Mouse (Mus musculus): ENCODE data around the gene Snrpa. TPM values are rescaled to one million over a fixed set of nuclear protein-coding genes. Genes with fewer than 3 reads are reported as not detected.
A peak's percentile ranks its signal among the peaks of the same experiment; 100 is the strongest.

Snrpa gene
- polyA plus RNA-seq, 1 experiment: 34.3 TPM

DNA sequence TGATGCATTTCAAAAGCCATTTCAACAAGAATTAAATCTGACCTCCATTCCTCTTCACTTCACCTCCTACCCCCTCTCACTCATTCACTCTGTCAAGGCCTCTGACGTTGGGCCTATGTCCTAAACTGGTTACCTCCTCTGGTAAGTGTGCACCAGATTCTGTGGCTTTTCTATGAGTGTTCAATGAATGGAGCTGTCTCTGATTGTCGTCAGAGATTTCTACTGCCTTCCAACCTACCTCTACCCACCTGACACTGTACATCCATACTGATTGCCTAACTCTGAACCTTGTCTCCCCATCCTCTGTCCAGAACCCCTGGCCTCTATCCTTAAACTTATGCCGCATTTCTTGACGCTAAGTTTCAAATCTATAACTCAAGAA, 18.1 kb downstream of the Snrpa start:
- no peaks in the 10 kb centered on the region for H3K27me3 ChIP-seq (ENCODE audit: control insufficient read depth)
- peak overlapping the region; percentile 86 for H3K4me3 ChIP-seq (replicated peaks)
- H3K36me3 ChIP-seq (ENCODE audit: control insufficient read depth): peaks cover 18% of the 10 kb centered on the region
- H3K9me3 ChIP-seq (ENCODE audit: control insufficient read depth, low read length): no peaks in the 10 kb centered on the region
- H3K4me1 ChIP-seq (ENCODE audit: control insufficient read depth): peaks cover 27% of the 10 kb centered on the region
- TF ChIP-seq TAL1 (IDR thresholded peaks at IDR 0.05; ENCODE audit: low read length) (no peak), GATA1 (IDR thresholded peaks at IDR 0.05; ENCODE audit: low read length) (no peak)

- H3K36me3 ChIP-seq (ENCODE audit: control insufficient read depth): peaks cover 30% of the 10 kb centered on the region
- no peak for TF ChIP-seq GATA1 (IDR thresholded peaks at IDR 0.05; ENCODE audit: low read length)
- TF ChIP-seq TAL1 (IDR thresholded peaks at IDR 0.05; ENCODE audit: low read length): no peak
Measured at GRCm38 (mm10) chr7:27174896-27175295, 21.2 kb downstream of the Snrpa start.

DNA sequence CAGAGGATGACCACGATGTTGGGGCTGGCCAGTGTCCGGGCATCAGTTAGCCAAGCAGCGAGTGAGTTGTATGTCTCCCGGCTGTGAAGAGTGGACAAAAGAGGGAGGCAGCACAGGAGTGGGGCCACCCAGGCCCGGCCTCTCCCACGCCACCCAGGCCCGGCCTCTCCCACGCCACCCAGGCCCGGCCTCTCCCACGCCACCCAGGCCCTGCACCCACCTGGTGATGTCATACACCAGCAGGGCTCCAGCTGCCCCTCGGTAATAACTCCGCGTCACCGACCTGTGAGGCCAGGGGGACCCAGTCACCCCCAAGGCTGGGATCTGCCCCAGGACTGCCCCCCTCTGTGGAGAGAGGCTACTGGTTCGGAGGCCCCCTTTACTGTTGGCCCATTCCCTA, 21.6 kb downstream of the Snrpa start:
- peaks cover 30% of the 10 kb centered on the region for H3K36me3 ChIP-seq (ENCODE audit: control insufficient read depth)
- H3K4me1 ChIP-seq (ENCODE audit: control insufficient read depth): peaks cover 22% of the 10 kb centered on the region
- no peak for TF ChIP-seq TAL1 (IDR thresholded peaks at IDR 0.05; ENCODE audit: low read length)
- no peak for TF ChIP-seq GATA1 (IDR thresholded peaks at IDR 0.05; ENCODE audit: low read length)
- H3K27me3 ChIP-seq (ENCODE audit: control insufficient read depth): no peaks in the 10 kb centered on the region
- no peak overlapping the region for H3K4me3 ChIP-seq (replicated peaks)
- no peaks in the 10 kb centered on the region for H3K9me3 ChIP-seq (ENCODE audit: control insufficient read depth, low read length)

More at GRCm38 (mm10) chr7:27174896-27175295, 21.2 kb downstream of the Snrpa start:
- no peak overlapping the region for H3K4me3 ChIP-seq (replicated peaks)
- peaks cover 25% of the 10 kb centered on the region for H3K4me1 ChIP-seq (ENCODE audit: control insufficient read depth)
- H3K27me3 ChIP-seq (ENCODE audit: control insufficient read depth): no peaks in the 10 kb centered on the region
- H3K9me3 ChIP-seq (ENCODE audit: control insufficient read depth, low read length): no peaks in the 10 kb centered on the region

DNA sequence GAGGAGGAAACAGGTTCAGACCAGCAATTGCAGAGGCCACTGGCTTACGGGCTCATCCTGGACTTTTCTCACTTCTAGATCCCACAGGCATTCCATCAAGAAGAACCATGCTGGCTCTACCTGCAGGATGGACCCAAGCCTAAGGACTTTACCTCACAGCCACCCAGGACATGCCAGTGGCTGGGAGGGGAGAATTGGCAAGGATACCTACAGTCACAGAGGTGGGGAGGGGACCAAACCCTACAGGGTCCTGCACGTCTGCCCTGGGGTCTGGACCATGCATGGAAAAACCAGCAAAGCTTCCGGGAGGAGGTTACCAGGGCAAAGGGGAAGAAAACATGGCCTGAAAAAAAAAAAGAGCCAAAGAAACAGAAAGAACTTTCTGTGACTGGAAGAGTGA, 25.1 kb downstream of the Snrpa start:
- Histone ChIP-seq H3K9me3 (ENCODE audit: control insufficient read depth, low read length) (no peaks in the 10 kb centered on the region), H3K36me3 (ENCODE audit: control insufficient read depth) (peaks cover 32% of the 10 kb centered on the region), H3K4me3 (replicated peaks) (no peak overlapping the region), H3K4me1 (ENCODE audit: control insufficient read depth) (peaks cover 27% of the 10 kb centered on the region), H3K27me3 (ENCODE audit: control insufficient read depth) (no peaks in the 10 kb centered on the region)
- TF ChIP-seq TAL1 (IDR thresholded peaks at IDR 0.05; ENCODE audit: low read length) (no peak), GATA1 (IDR thresholded peaks at IDR 0.05; ENCODE audit: low read length) (no peak)

GRCm38 (mm10) chr7:27168371-27168770, 27.7 kb downstream of the Snrpa start:
- Histone ChIP-seq H3K36me3 (ENCODE audit: control insufficient read depth) (peaks cover 35% of the 10 kb centered on the region), H3K4me3 (replicated peaks) (no peak overlapping the region), H3K4me1 (ENCODE audit: control insufficient read depth) (peaks cover 43% of the 10 kb centered on the region), H3K9me3 (ENCODE audit: control insufficient read depth, low read length) (no peaks in the 10 kb centered on the region), H3K27me3 (ENCODE audit: control insufficient read depth) (no peaks in the 10 kb centered on the region)
- TF ChIP-seq GATA1 (IDR thresholded peaks at IDR 0.05; ENCODE audit: low read length) (no peak), TAL1 (IDR thresholded peaks at IDR 0.05; ENCODE audit: low read length) (no peak)

DNA sequence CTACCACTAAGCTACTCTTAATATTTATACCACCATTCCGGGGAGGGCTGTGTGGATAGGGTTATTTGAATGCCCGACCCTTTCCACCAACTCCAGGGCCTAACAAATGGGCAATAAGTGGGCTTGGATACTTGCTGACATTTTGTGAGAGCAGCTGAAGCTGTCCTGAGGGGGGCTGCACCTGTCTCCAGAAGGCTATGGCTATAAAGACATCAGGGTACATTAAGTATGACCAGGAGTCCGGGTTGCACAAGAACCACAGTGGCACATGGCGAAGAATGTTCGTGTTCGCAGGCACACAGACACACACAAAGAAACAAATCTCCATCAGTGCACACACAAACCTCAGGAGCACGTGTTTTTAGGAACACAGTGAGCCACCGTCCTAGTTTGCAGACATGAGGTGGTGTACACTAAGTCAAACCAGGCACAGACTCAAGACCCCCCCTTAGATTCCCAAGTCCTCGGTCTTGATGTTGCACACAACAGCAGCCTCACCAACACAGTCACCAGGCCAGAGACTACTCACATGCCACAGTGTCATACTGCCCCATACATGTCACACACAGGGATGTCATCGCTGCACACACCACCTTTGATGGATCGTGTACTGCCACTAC, 28.5 kb downstream of the Snrpa start:
- H3K9me3 ChIP-seq (ENCODE audit: control insufficient read depth, low read length): no peaks in the 10 kb centered on the region
- peaks cover 37% of the 10 kb centered on the region for H3K36me3 ChIP-seq (ENCODE audit: control insufficient read depth)
- H3K4me1 ChIP-seq (ENCODE audit: control insufficient read depth): peaks cover 49% of the 10 kb centered on the region
- TF ChIP-seq TAL1 (IDR thresholded peaks at IDR 0.05; ENCODE audit: low read length): no peak
- no peak for TF ChIP-seq GATA1 (IDR thresholded peaks at IDR 0.05; ENCODE audit: low read length)
- peak overlapping the region; percentile 86 for H3K4me3 ChIP-seq (replicated peaks)
- no peaks in the 10 kb centered on the region for H3K27me3 ChIP-seq (ENCODE audit: control insufficient read depth)

- no peaks in the 10 kb centered on the region for H3K27me3 ChIP-seq (ENCODE audit: control insufficient read depth)
- H3K4me3 ChIP-seq (replicated peaks): peak within 1 kb of the TSS; percentile 86
- no peaks in the 10 kb centered on the region for H3K9me3 ChIP-seq (ENCODE audit: control insufficient read depth, low read length)
- no peak for TF ChIP-seq GATA1 (IDR thresholded peaks at IDR 0.05; ENCODE audit: low read length)
- TF ChIP-seq TAL1 (IDR thresholded peaks at IDR 0.05; ENCODE audit: low read length): no peak
- H3K36me3 ChIP-seq (ENCODE audit: control insufficient read depth): peaks cover 41% of the 10 kb centered on the region
- H3K4me1 ChIP-seq (ENCODE audit: control insufficient read depth): peaks cover 51% of the 10 kb centered on the region
Measured at GRCm38 (mm10) chr7:27166614-27167474, 29.2 kb downstream of the Snrpa start, which contains the start of gene Egln2. Egln2 (minus strand) TSS chr7:27166802.

DNA sequence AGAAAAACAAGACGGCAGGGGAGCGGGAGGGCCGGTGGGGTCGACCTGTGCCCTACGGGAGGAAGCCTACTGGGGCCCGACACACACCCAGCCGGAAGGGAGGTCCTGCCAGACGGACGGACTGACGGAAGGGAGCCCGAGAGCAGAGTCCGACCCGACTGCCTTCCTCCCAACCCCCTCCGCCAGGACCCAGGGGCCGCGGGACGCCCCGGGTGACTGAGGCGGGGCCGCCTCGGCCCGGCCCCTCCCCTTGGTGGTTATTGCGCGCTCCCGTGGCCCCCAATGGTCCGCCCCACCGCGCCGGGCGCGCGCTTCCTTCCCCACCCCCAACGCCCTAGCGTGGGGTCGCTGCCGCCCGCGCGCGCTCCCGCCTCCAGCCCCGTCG, 29.9 kb downstream of the Snrpa start:
- Histone ChIP-seq H3K36me3 (ENCODE audit: control insufficient read depth) (peaks cover 47% of the 10 kb centered on the region), H3K4me3 (replicated peaks) (peak overlapping the region; percentile 86), H3K4me1 (ENCODE audit: control insufficient read depth) (peaks cover 58% of the 10 kb centered on the region), H3K9me3 (ENCODE audit: control insufficient read depth, low read length) (no peaks in the 10 kb centered on the region), H3K27me3 (ENCODE audit: control insufficient read depth) (no peaks in the 10 kb centered on the region)
- TF ChIP-seq GATA1 (IDR thresholded peaks at IDR 0.05; ENCODE audit: low read length) (no peak), TAL1 (IDR thresholded peaks at IDR 0.05; ENCODE audit: low read length) (no peak)

DNA sequence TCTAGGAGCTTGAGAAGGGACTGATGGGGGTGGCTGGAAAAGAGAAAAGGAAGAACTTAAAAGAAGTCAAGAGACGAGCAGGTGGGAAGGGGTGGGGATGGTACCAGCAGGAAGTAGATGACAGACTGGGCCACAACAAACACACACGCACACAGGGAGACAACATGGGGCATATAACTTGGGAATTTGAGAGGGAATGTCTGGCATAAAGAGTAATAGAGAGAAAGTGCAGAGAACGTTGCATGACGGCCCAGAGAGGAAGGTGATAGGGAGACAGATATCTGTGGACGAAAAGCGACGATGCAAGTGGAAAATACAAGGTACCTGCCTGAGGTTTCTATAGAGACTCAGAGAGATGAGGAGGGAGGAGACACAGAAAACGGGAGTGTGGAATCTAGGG, 30.4 kb downstream of the Snrpa start:
- no peaks in the 10 kb centered on the region for H3K9me3 ChIP-seq (ENCODE audit: control insufficient read depth, low read length)
- H3K27me3 ChIP-seq (ENCODE audit: control insufficient read depth): no peaks in the 10 kb centered on the region
- peak overlapping the region; percentile 86 for H3K4me3 ChIP-seq (replicated peaks)
- H3K4me1 ChIP-seq (ENCODE audit: control insufficient read depth): peaks cover 63% of the 10 kb centered on the region
- peaks cover 49% of the 10 kb centered on the region for H3K36me3 ChIP-seq (ENCODE audit: control insufficient read depth)
- no peak for TF ChIP-seq GATA1 (IDR thresholded peaks at IDR 0.05; ENCODE audit: low read length)
- TF ChIP-seq TAL1 (IDR thresholded peaks at IDR 0.05; ENCODE audit: low read length): no peak
